Mouse (Mus musculus) layer of hippocampus, postnatal 25 days (tissue): ENCODE measurements around the gene Dcaf1. TPM values are rescaled to one million over a fixed set of nuclear protein-coding genes. Genes with fewer than 3 reads are reported as not detected.

ENCODE experiments used
- DNase-seq, 2 experiments: peaks; one replicate each; pipeline ENCODE4 v3.0.0; 2022; ENCODE audit warnings: mixed read lengths in 2 of 2, low spot score in 1 of 2; ENCODE audit errors: extremely low spot score in 1 of 2
- total RNA-seq, 2 experiments: library from RNA; stranded (reverse); gene quantifications; 2 replicates each; pipeline ENCODE4 v1.2.3; 2021

Gene Dcaf1
- total RNA-seq, 2 experiments from 2014 or later: 28.5 to 29.4 TPM

DNA sequence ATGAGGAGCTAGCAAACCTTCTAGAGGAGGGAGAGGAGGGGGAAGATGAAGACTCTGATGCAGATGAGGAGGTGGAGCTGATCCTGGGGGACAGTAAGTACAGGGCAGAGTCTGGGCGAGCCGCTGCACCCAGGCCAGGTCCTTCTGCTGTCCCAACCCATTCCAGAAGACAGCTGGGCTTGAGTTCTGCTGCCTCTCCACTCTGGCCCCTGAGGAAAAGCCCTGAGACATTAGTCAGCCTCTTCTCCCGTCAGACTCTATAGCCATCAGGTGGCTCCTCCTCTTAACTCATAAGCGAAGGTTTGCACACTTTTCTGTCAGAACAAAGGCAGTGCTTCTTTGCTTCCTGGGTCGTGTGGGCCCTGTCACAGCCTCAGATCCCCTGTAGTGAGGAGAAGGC is 52.5 kb downstream of the Dcaf1 start:
- no peak for DNase-seq

- no peak for DNase-seq
These were observed 55.0 kb downstream of the Dcaf1 start for GRCm38 (mm10) chr9:106876666-106877065.

GRCm38 (mm10) chr9:106879471-106879870 is 57.8 kb downstream of the Dcaf1 start:
- no peak for DNase-seq

DNA sequence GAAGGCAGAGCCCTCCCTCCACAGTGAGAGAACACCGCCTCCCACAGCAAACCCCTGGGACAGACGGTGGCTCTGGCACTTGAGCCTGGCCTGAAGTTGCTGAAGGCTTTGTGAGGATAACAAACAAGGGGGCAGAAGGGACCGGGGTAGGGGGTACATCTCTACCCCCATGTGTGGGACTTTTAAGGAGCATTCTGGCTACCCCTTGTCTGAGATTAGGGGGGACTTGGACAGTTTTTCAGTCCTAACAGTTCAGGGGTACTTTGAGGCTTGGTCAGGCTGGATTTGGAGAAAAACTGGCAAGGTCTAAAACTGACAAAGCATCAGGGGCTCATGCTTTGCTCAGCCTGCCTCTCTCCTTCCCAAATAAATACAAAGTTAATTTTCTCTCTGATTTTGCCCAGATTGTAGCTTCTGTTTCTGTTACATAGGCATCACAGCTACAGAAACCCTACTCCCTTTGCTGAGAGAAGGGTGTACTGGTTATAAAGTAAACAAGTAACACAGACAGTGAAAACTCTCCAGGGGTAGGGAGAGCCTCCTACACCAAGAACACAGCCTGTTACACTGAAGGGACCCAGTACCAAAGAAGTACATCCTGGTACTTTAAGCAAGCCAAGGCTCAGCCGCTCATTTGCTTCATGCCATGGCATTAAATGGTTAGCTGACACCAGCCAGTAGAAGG is 59.5 kb downstream of the Dcaf1 start:
- no peak for DNase-seq

DNA sequence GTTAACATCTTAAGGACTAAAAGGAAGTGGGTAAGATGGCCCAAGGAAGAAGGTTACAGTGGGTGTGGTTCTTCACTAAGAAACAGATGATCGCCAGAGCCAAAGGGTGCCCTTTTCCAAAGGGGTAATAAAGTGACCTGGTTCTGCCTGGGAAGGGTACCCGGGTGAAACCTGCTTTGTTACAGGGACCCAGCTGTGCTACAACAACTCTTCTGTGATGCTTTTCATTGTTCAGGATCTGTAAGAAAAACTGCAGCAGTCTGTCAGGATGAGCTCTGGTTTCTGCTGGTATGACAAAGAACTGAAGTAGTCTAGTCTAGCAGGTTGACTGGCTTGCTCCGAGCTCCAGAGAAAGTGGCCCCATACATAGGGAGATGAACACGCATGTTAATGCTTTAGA is 60.5 kb downstream of the Dcaf1 start:
- no peak for DNase-seq

GRCm38 (mm10) chr9:106883085-106883484 is 61.4 kb downstream of the Dcaf1 start:
- DNase-seq: no peak

DNA sequence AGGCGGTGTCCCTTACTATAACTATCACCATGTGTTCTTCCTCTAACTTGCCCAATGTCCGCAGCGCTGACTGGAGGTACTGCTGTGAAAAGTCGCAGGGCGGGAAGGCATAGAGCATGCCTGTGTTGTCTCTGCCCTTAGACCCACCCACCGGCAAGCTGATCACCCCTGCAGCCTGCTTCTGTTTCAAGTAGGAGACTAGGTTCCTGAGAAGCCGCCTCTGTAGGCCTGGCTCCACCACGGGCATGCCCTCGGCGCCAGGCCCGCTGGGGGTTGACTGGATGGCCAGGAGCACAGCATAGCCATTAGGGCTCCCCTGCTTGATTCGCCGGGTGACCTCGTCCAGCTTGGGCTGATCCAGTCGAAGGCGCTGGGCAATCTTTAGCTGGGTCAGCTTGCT is 62.6 kb downstream of the Dcaf1 start:
- no peak for DNase-seq

- no peak for DNase-seq
These were observed 63.6 kb downstream of the Dcaf1 start for GRCm38 (mm10) chr9:106884996-106885900.

DNA sequence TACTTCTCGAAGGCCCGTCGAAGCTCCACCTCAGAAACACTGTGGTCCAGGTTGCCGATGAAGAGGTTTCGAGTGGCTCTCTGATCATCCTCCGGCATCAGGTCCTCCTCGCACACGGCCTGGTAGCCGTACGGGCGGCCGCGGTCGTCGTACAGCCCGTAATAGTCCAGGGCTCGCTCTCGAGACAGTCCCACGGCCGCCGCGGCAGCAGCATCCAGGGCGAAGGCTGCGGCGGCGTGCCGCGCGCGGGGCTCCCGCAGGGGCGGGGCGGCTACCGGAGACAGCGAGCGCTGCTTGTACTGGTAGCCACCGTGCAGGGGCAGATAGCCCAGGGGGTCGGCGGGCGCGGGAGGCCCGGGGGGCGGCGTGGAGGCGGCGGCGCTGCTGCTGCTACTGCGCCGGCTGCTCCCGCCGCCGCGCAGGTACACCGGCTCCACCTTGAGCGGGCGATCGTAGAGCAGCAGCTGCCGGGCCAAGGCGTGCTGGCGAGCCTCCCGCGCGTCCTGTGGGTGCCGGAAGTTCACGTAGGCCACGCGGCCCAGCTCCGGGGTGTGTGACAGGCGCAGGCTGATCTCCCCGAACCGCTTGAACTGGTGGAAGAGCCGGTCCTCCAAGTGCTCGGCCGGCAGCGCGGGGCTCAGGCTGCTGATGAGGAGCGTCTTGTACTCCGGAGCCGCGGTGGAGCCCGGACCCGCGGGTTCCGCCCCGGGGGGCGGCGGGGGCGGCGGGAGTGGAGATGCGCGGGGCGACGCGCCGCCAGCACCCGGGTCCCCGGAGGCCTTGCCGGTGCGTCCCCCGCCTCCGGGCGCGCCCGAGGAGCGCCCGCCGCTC is 64.4 kb downstream of the Dcaf1 start:
- DNase-seq: peak; percentile 31 to 44

DNA sequence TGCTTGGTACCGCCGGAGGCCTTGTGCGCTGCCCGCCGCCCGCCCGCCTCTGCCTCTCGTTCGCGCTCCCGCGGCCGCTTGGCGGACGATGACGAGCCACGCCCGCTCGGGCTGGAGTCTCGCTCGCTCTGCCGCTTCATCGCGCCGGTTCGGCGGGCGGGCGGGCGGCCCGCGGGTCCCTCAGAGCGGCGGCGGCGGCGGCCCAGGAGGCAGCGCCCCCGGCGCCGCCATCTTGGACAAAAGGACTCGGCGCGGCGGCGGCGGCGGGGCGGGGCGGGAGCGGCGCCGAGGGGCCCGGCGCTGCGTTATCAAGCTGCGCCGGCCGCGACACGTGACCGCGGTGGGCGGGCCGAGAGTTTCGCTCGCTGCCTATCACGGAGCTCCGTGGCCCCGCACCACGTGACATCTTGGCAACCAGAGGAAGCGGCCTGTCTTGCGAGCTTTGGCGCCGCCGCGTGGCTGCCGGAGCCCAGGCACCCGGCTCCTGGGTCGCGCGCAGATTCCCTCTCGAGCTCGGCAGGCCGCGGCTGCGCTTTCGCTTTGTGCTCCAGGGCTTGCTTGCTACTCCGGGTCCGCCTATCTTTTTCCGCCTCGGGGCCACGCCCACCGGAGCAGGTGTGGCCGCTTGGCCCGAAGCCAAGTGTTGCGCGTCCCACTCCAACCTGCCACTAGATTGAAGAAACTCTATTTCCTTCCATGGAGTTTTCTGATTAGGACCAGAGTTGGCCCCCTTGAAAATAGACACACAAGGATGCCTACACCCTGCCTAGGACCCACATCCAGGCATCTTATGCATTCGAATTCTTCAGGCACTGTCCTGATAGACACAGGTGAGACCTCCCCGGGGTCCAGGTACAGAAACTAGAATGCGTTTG is 65.4 kb downstream of the Dcaf1 start, which contains the start of gene Rbm15b:
Gene Rbm15b (minus strand): TSS at position 601 of the 875 bp plus-strand sequence.
- peak; percentile 94 for DNase-seq

DNA sequence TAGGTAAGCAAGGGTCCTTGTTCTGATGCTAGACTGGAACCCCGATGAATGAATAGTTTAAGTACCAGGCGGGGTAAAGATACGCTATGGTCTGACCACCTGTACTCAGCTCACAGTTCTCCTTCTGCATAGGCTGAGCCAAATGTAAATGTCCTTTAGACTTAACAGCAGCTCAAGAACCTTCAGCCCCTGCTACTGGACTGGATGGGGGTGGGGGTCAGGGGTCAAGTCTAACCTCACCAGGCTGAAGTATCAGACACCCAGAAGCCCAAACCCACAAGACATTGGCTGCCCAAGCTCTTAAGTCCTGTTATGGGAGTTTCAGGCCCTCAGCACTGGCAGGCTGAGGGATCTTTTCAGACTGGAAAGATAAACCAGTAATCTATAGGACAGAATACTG is 66.7 kb downstream of the Dcaf1 start:
- DNase-seq: no peak

DNA sequence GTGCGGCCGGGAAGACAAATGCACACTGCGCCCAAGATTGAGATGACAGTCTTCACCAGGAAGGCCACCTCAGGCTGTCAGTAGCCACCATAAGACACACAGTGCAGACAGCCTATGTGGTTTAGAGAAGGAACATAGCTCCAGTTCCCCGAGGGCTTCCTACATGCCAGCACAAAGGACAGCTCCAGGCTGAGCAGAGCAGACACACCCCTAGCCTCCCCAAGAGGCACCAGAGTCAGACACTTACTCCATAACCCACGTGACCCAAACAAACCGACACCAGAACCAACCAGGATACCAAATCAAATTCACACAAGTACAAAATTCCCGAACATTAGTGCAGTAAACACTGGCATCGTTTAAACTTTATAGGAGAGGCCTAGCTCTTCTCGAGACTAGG is 67.6 kb downstream of the Dcaf1 start:
- no peak for DNase-seq

- DNase-seq: no peak
These were observed 69.0 kb downstream of the Dcaf1 start for GRCm38 (mm10) chr9:106890496-106891240.

DNA sequence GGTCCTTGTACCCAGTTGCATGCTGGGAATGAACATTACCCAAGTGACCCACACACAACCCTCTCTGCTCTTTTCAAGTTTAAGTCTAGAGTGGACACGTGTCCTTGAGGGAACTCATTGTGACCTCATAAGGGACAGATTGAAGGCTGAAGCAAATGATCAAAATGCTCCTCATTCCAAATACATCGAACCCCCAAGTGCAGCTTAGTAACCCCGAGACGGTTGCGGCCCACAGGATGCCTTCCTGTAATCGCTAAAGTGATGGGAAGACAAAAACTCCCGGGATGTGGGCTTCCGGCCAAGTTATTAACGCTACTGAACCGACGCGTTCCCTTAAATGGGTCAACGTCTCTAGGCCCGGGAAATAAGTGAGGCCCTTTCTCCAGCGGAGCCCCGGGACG is 69.7 kb downstream of the Dcaf1 start:
- DNase-seq: no peak

DNA sequence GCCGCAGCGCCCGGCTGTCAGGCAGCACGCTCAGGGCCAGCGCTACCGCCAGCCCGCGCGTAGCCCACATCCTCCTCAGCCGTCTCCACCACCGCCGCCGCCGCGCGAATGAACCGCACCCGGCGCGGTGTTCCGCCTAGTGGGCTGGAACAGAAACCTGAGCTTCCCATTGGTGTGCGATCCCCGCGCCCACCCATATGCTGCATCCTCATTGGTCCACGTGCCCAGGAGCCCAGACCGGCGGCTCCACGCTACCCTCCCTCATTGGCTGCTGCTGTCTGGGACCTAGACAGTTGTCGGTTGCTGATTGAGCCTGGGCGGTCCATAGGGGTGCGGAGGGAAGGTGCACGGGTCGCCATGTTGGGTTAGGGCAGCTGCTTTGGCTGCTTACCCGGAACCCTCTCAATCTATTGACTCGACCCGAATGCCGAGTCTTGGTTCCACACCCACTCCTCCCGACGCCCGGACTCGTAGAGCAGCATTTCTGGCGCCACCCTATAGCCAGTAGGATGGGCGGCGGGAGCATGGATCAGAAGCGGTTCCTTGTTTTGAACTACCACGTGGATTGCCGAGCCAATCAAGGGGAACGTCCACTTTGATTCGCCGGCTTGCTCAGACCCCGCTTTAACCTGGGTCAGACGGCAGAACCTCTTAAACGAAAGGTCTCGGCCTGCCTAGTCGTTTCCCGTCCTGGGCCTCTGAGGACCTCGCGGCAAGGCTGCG is 70.3 kb downstream of the Dcaf1 start, which contains the start of gene Manf:
Gene Manf (minus strand): TSS at position 151 of the 723 bp plus-strand sequence.
- DNase-seq: peak; percentile 87 to 95

DNA sequence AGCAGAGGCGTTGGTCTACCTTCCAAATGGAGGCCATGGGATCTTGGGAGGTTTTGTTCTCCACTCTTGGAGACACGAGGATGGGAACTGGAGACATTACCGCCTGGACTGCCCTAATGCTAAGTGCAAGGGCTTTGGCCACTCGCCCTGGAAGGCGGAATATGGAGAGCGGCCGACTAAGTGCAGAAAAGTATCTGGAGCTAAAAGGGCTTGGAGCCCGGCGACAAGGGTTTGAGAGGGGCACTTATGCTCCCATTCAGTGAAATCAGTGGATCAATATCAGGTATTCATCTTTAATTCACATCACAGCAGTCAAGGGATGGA is 70.8 kb downstream of the Dcaf1 start:
- DNase-seq: no peak

DNA sequence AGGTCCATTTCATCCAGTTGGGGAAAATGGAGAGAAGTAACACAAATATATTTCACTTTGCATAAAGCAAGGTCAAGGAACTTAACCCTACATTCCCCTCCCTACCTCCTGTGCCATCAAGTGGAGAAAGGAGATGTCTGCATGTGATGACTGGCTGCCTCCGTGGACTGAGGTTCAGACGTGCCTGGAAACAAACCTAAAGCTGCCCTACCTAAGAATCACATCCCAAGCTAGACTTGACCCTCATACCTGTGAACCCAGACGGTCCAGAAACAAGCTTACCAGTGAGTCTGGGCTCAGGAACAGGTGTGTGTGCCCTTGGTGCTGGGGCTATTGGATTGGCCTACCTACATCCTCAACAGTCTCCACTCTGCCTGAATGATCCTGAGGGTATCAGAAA is 71.7 kb downstream of the Dcaf1 start:
- no peak for DNase-seq

GRCm38 (mm10) chr9:106898901-106899300 is 77.2 kb downstream of the Dcaf1 start:
- no peak for DNase-seq

DNA sequence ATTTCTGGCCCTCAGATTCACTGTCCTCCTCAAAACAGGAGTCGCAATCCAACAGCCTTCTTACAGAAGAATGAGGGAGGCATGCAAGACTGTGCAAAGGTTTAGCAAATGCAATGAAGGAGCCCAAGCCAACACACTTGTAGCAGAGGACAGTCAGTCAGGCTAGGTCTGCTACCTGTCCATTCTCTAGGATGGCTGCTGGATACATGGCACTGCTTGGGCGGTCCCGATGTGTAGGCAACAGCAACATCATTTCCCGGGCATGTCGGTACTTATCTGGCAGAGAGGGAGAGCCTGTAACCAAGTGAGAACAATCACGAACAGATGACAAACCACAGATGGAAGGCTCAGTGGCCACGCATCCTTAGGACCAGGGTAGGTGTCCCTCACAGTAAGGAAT is 79.9 kb downstream of the Dcaf1 start:
- peak in 1 of 2 experiments; percentile 1 for DNase-seq
